Mouse (Mus musculus) limb, embryonic 15.5 days (tissue): Measurements from ENCODE around the gene Tmem161a. TPM values are rescaled to one million over a fixed set of nuclear protein-coding genes. Genes with fewer than 3 reads are reported as not detected.

Experiments
- ATAC-seq: fragments of 200-750 bp; cut with Nextera tagmentation; 2 replicates; pipeline ENCODE4 v1.8.0; 2017; ENCODE audit warnings: low read depth, moderate TSS enrichment; ENCODE audit not compliant: insufficient number of reproducible peaks, low FRiP score, low TSS enrichment
- H3K27ac ChIP-seq: fragments of 300-500 bp; sonication (generic); 2 replicates; pipeline ENCODE4 v1.5.1; 2015; ENCODE audit warnings: moderate library complexity, mild to moderate bottlenecking, inconsistent platforms
- H3K27me3 ChIP-seq: fragments of 300-500 bp; sonication (generic); 2 replicates; pipeline ENCODE4 v1.6.1; 2015; ENCODE audit warnings: inconsistent platforms
- H3K36me3 ChIP-seq: fragments of 300-500 bp; sonication (generic); 2 replicates; pipeline ENCODE4 v1.6.1; 2015; ENCODE audit warnings: inconsistent platforms
- H3K4me1 ChIP-seq: fragments of 300-500 bp; sonication (generic); 2 replicates; pipeline ENCODE4 v1.6.1; 2015; ENCODE audit warnings: inconsistent platforms
- H3K4me2 ChIP-seq: fragments of 300-500 bp; sonication (generic); 2 replicates; pipeline ENCODE4 v1.6.1; 2015; ENCODE audit warnings: mild to moderate bottlenecking, inconsistent platforms
- H3K4me3 ChIP-seq: fragments of 300-500 bp; sonication (generic); 2 replicates; pipeline ENCODE4 v1.5.1; 2015; ENCODE audit warnings: mild to moderate bottlenecking, inconsistent platforms
- H3K9ac ChIP-seq: fragments of 300-500 bp; sonication (generic); 2 replicates; pipeline ENCODE4 v1.6.1; 2015; ENCODE audit warnings: inconsistent platforms
- H3K9me3 ChIP-seq: fragments of 300-500 bp; sonication (generic); 2 replicates; pipeline ENCODE4 v1.6.1; 2016; ENCODE audit warnings: inconsistent platforms
- WGBS: fragments of 180-500 bp; shearing (Covaris S2); methylation state at CpG from one replicate; pipeline ENCODE4 v1.1.7; 2015; 5-methylcytosine and 5-hydroxymethylcytosine counted together
- polyA plus RNA-seq: library from polyadenylated mRNA; unstranded; fragments of >200 nt; fragmentation: Nextera tagmentation; extraction: Ambion mirVana; gene quantifications from 2 replicates; pipeline ENCODE4 v1.2.1, GENCODE M21; 2015

Gene Tmem161a
- 64.9 and 74.3 TPM in 2 replicates for polyA plus RNA-seq

- Histone ChIP-seq H3K4me1 (peaks cover 24% of the 10 kb centered on the region), H3K4me2 (peak within 1 kb of the TSS; percentile 49), H3K36me3 (peaks cover 12% of the 10 kb centered on the region), H3K9ac (peak within 1 kb of the TSS; percentile 65), H3K27me3 (no peaks in the 10 kb centered on the region), H3K4me3 (peak within 1 kb of the TSS; percentile 75), H3K27ac (peak within 1 kb of the TSS; percentile 61), H3K9me3 (no peaks in the 10 kb centered on the region)
- ATAC-seq, result peak; percentile 92
- 2% methylated on average over 27 of the region's 27 CpGs for WGBS
Observed at GRCm38 (mm10) chr8:70172043-70172681, at the start of gene Tmem161a. Gene Tmem161a (plus strand): TSS chr8:70172356.

- ATAC-seq, result no peak
- Histone ChIP-seq H3K36me3 (no peaks in the 10 kb centered on the region), H3K9me3 (no peaks in the 10 kb centered on the region), H3K27me3 (peaks cover 36% of the 10 kb centered on the region), H3K27ac (no peak overlapping the region), H3K4me2 (no peak overlapping the region), H3K4me1 (peaks cover 6% of the 10 kb centered on the region), H3K9ac (no peak overlapping the region), H3K4me3 (no peak overlapping the region)
- WGBS, result 57% methylated on average over 2 of the region's 2 CpGs
Observed at GRCm38 (mm10) chr8:70122863-70123262, 49.3 kb upstream of the Tmem161a start.

GRCm38 (mm10) chr8:70124992-70125391, 47.2 kb upstream of the Tmem161a start:
- WGBS, result 62% methylated on average over 8 of the region's 8 CpGs
- H3K27me3 ChIP-seq, result peaks cover 15% of the 10 kb centered on the region
- no peak overlapping the region for H3K27ac ChIP-seq
- H3K4me3 ChIP-seq, result no peak overlapping the region
- H3K9ac ChIP-seq, result no peak overlapping the region
- ATAC-seq, result no peak
- H3K36me3 ChIP-seq, result no peaks in the 10 kb centered on the region
- H3K4me2 ChIP-seq, result no peak overlapping the region
- H3K9me3 ChIP-seq, result no peaks in the 10 kb centered on the region
- H3K4me1 ChIP-seq, result peaks cover 11% of the 10 kb centered on the region

- Histone ChIP-seq H3K4me3 (no peak overlapping the region), H3K4me2 (no peak overlapping the region), H3K36me3 (peaks cover 13% of the 10 kb centered on the region), H3K9ac (0 out of 2 replicates have a peak overlapping the region, but pooled peaks have one; percentile 8), H3K27ac (no peak overlapping the region), H3K9me3 (no peaks in the 10 kb centered on the region), H3K4me1 (peaks cover 22% of the 10 kb centered on the region), H3K27me3 (no peaks in the 10 kb centered on the region)
- 72% methylated on average over 3 of the region's 3 CpGs for WGBS
- no peak for ATAC-seq
Observed at GRCm38 (mm10) chr8:70128435-70128834, 43.7 kb upstream of the Tmem161a start.

- peaks cover 22% of the 10 kb centered on the region for H3K4me1 ChIP-seq
- no peaks in the 10 kb centered on the region for H3K27me3 ChIP-seq
- no peak overlapping the region for H3K4me2 ChIP-seq
- H3K4me3 ChIP-seq, result no peak overlapping the region
- H3K9ac ChIP-seq, result no peak overlapping the region
- WGBS, result 64% methylated on average over 9 of the region's 9 CpGs
- H3K36me3 ChIP-seq, result peaks cover 22% of the 10 kb centered on the region
- peak overlapping the region; percentile 38; the same call in 1 of the 2 replicates for H3K27ac ChIP-seq
- no peaks in the 10 kb centered on the region for H3K9me3 ChIP-seq
- no peak for ATAC-seq
Observed at GRCm38 (mm10) chr8:70129309-70129952, 42.7 kb upstream of the Tmem161a start.

- peaks cover 29% of the 10 kb centered on the region for H3K36me3 ChIP-seq
- peaks cover 22% of the 10 kb centered on the region for H3K4me1 ChIP-seq
- 84% methylated on average over 3 of the region's 3 CpGs for WGBS
- H3K9me3 ChIP-seq, result no peaks in the 10 kb centered on the region
- H3K27ac ChIP-seq, result 0 out of 2 replicates have a peak overlapping the region, but pooled peaks have one; percentile 38
- no peak overlapping the region for H3K4me3 ChIP-seq
- no peak overlapping the region for H3K9ac ChIP-seq
- no peaks in the 10 kb centered on the region for H3K27me3 ChIP-seq
- no peak overlapping the region for H3K4me2 ChIP-seq
- ATAC-seq, result no peak
Observed at GRCm38 (mm10) chr8:70130066-70130465, 42.1 kb upstream of the Tmem161a start.

- ATAC-seq, result peak; percentile 69; the same call in 1 of the 2 replicates
- no peaks in the 10 kb centered on the region for H3K9me3 ChIP-seq
- H3K4me2 ChIP-seq, result peak within 1 kb of the TSS; percentile 76
- 3% methylated on average over 37 of the region's 37 CpGs for WGBS
- 0 out of 2 replicates have a peak within 1 kb of the TSS, but pooled peaks have one; percentile 43 for H3K27ac ChIP-seq
- peaks cover 41% of the 10 kb centered on the region for H3K36me3 ChIP-seq
- peak within 1 kb of the TSS; percentile 78 for H3K4me3 ChIP-seq
- no peaks in the 10 kb centered on the region for H3K27me3 ChIP-seq
- peaks cover 22% of the 10 kb centered on the region for H3K4me1 ChIP-seq
- peak within 1 kb of the TSS; percentile 62 for H3K9ac ChIP-seq
Observed at GRCm38 (mm10) chr8:70131166-70131883, 40.8 kb upstream of the Tmem161a start, which contains the start of gene Nr2c2ap. Gene Nr2c2ap (plus strand): TSS chr8:70131333.

GRCm38 (mm10) chr8:70134086-70134485, 38.1 kb upstream of the Tmem161a start:
- Histone ChIP-seq H3K27me3 (no peaks in the 10 kb centered on the region), H3K4me3 (no peak overlapping the region), H3K4me2 (no peak overlapping the region), H3K36me3 (peaks cover 46% of the 10 kb centered on the region), H3K9me3 (no peaks in the 10 kb centered on the region), H3K9ac (no peak overlapping the region), H3K27ac (no peak overlapping the region), H3K4me1 (peaks cover 25% of the 10 kb centered on the region)
- 91% methylated on average over 5 of the region's 5 CpGs for WGBS
- no peak for ATAC-seq

GRCm38 (mm10) chr8:70134931-70135330, 37.2 kb upstream of the Tmem161a start:
- 91% methylated on average over 9 of the region's 9 CpGs for WGBS
- Histone ChIP-seq H3K9me3 (no peaks in the 10 kb centered on the region), H3K9ac (no peak overlapping the region), H3K36me3 (peaks cover 46% of the 10 kb centered on the region), H3K4me3 (no peak overlapping the region), H3K4me1 (peaks cover 26% of the 10 kb centered on the region), H3K27ac (no peak overlapping the region), H3K27me3 (no peaks in the 10 kb centered on the region), H3K4me2 (no peak overlapping the region)
- ATAC-seq, result no peak

- no peaks in the 10 kb centered on the region for H3K9me3 ChIP-seq
- H3K4me2 ChIP-seq, result no peak overlapping the region
- peaks cover 46% of the 10 kb centered on the region for H3K36me3 ChIP-seq
- no peaks in the 10 kb centered on the region for H3K27me3 ChIP-seq
- no peak for ATAC-seq
- H3K9ac ChIP-seq, result no peak overlapping the region
- 80% methylated on average over 4 of the region's 4 CpGs for WGBS
- H3K4me1 ChIP-seq, result peaks cover 30% of the 10 kb centered on the region
- H3K27ac ChIP-seq, result no peak overlapping the region
- H3K4me3 ChIP-seq, result no peak overlapping the region
Observed at GRCm38 (mm10) chr8:70136591-70136990, 35.6 kb upstream of the Tmem161a start.

- no peaks in the 10 kb centered on the region for H3K9me3 ChIP-seq
- H3K9ac ChIP-seq, result no peak overlapping the region
- H3K4me2 ChIP-seq, result peak overlapping the region; percentile 57
- peaks cover 24% of the 10 kb centered on the region for H3K4me1 ChIP-seq
- H3K27me3 ChIP-seq, result no peaks in the 10 kb centered on the region
- no peak overlapping the region for H3K27ac ChIP-seq
- H3K36me3 ChIP-seq, result peaks cover 44% of the 10 kb centered on the region
- 72% methylated on average over 4 of the region's 4 CpGs for WGBS
- no peak for ATAC-seq
- H3K4me3 ChIP-seq, result peak overlapping the region; percentile 86
Observed at GRCm38 (mm10) chr8:70137890-70138289, 34.3 kb upstream of the Tmem161a start.
